Mouse (Mus musculus): ENCODE data around the gene Pald1. TPM values are rescaled to one million over a fixed set of nuclear protein-coding genes. Genes with fewer than 3 reads are reported as not detected.

Pald1 gene
- 22.8 and 23.8 TPM in 2 replicates for polyA plus RNA-seq (2015; fragmentation: Nextera tagmentation; extraction: Ambion mirVana)

GRCm38 (mm10) chr10:61383021-61383714, at the start of gene Pald1:
Gene Pald1 (minus strand): TSS chr10:61383530.
- H3K4me1 ChIP-seq: peaks cover 47% of the 10 kb centered on the region
- no peaks in the 10 kb centered on the region for H3K27me3 ChIP-seq
- peak; percentile 80 for ATAC-seq (ENCODE audit: insufficient number of reproducible peaks, low FRiP score, low TSS enrichment, low read depth)
- peak within 1 kb of the TSS; percentile 65 for H3K9ac ChIP-seq
- H3K4me3 ChIP-seq: peak within 1 kb of the TSS; percentile 71
- H3K9me3 ChIP-seq: no peaks in the 10 kb centered on the region
- WGBS: under 1% methylated on average over 54 of the region's 60 CpGs
- H3K27ac ChIP-seq: peak within 1 kb of the TSS; percentile 64
- H3K36me3 ChIP-seq: no peaks in the 10 kb centered on the region
- H3K4me2 ChIP-seq: peak within 1 kb of the TSS; percentile 89

GRCm38 (mm10) chr10:61431375-61431774, 48.0 kb upstream of the Pald1 start:
- no peak overlapping the region for H3K9ac ChIP-seq
- no peaks in the 10 kb centered on the region for H3K4me1 ChIP-seq
- no peak overlapping the region for H3K27ac ChIP-seq
- no peak for ATAC-seq (ENCODE audit: insufficient number of reproducible peaks, low FRiP score, low TSS enrichment, low read depth)
- H3K9me3 ChIP-seq: no peaks in the 10 kb centered on the region
- H3K4me3 ChIP-seq: no peak overlapping the region
- 86% methylated on average over 9 of the region's 9 CpGs for WGBS
- peaks cover 64% of the 10 kb centered on the region for H3K36me3 ChIP-seq
- H3K27me3 ChIP-seq: no peaks in the 10 kb centered on the region
- H3K4me2 ChIP-seq: no peak overlapping the region

- no peak overlapping the region for H3K4me3 ChIP-seq
- peaks cover 10% of the 10 kb centered on the region; the same call in 1 of the 2 replicates for H3K4me1 ChIP-seq
- no peak overlapping the region for H3K9ac ChIP-seq
- no peaks in the 10 kb centered on the region for H3K27me3 ChIP-seq
- no peak overlapping the region for H3K27ac ChIP-seq
- H3K36me3 ChIP-seq: peaks cover 48% of the 10 kb centered on the region
- 84% methylated on average over 5 of the region's 5 CpGs for WGBS
- no peak for ATAC-seq (ENCODE audit: insufficient number of reproducible peaks, low FRiP score, low TSS enrichment, low read depth)
- H3K4me2 ChIP-seq: no peak overlapping the region
- no peaks in the 10 kb centered on the region for H3K9me3 ChIP-seq
Observed at GRCm38 (mm10) chr10:61429043-61429442, 45.7 kb upstream of the Pald1 start.

GRCm38 (mm10) chr10:61428416-61428815, 45.1 kb upstream of the Pald1 start:
- peaks cover 42% of the 10 kb centered on the region for H3K36me3 ChIP-seq
- H3K27me3 ChIP-seq: no peaks in the 10 kb centered on the region
- WGBS: 66% methylated on average over 4 of the region's 4 CpGs
- peaks cover 12% of the 10 kb centered on the region; the same call in 1 of the 2 replicates for H3K4me1 ChIP-seq
- ATAC-seq (ENCODE audit: insufficient number of reproducible peaks, low FRiP score, low TSS enrichment, low read depth): no peak
- no peak overlapping the region for H3K9ac ChIP-seq
- no peaks in the 10 kb centered on the region for H3K9me3 ChIP-seq
- no peak overlapping the region for H3K4me2 ChIP-seq
- no peak overlapping the region for H3K4me3 ChIP-seq
- no peak overlapping the region for H3K27ac ChIP-seq

- H3K27me3 ChIP-seq: no peaks in the 10 kb centered on the region
- H3K4me3 ChIP-seq: no peak overlapping the region
- WGBS: 80% methylated on average over 6 of the region's 6 CpGs
- H3K36me3 ChIP-seq: peaks cover 37% of the 10 kb centered on the region
- H3K9me3 ChIP-seq: no peaks in the 10 kb centered on the region
- no peak for ATAC-seq (ENCODE audit: insufficient number of reproducible peaks, low FRiP score, low TSS enrichment, low read depth)
- no peak overlapping the region for H3K9ac ChIP-seq
- no peak overlapping the region for H3K27ac ChIP-seq
- H3K4me1 ChIP-seq: peaks cover 12% of the 10 kb centered on the region; the same call in 1 of the 2 replicates
- no peak overlapping the region for H3K4me2 ChIP-seq
Observed at GRCm38 (mm10) chr10:61427951-61428350, 44.6 kb upstream of the Pald1 start.

- Histone ChIP-seq H3K9me3 (no peaks in the 10 kb centered on the region), H3K36me3 (peaks cover 28% of the 10 kb centered on the region), H3K4me1 (peaks cover 12% of the 10 kb centered on the region; the same call in 1 of the 2 replicates), H3K27me3 (no peaks in the 10 kb centered on the region), H3K4me3 (no peak overlapping the region), H3K27ac (no peak overlapping the region; the same call in 1 of the 2 replicates), H3K4me2 (no peak overlapping the region), H3K9ac (no peak overlapping the region)
- WGBS: 61% methylated on average over 2 of the region's 2 CpGs
- no peak for ATAC-seq (ENCODE audit: insufficient number of reproducible peaks, low FRiP score, low TSS enrichment, low read depth)
Observed at GRCm38 (mm10) chr10:61426251-61426757, 43.0 kb upstream of the Pald1 start.

GRCm38 (mm10) chr10:61425047-61425446, 41.7 kb upstream of the Pald1 start:
- H3K4me1 ChIP-seq: peaks cover 12% of the 10 kb centered on the region; the same call in 1 of the 2 replicates
- no peak overlapping the region for H3K4me2 ChIP-seq
- WGBS: 65% methylated on average over 2 of the region's 2 CpGs
- no peak for ATAC-seq (ENCODE audit: insufficient number of reproducible peaks, low FRiP score, low TSS enrichment, low read depth)
- H3K36me3 ChIP-seq: peaks cover 16% of the 10 kb centered on the region
- H3K4me3 ChIP-seq: no peak overlapping the region
- H3K27ac ChIP-seq: no peak overlapping the region
- peaks cover 7% of the 10 kb centered on the region for H3K27me3 ChIP-seq
- H3K9ac ChIP-seq: no peak overlapping the region
- no peaks in the 10 kb centered on the region for H3K9me3 ChIP-seq

GRCm38 (mm10) chr10:61424500-61424899, 41.2 kb upstream of the Pald1 start:
- WGBS: 30% methylated on average over 7 of the region's 7 CpGs
- no peak overlapping the region for H3K4me3 ChIP-seq
- peaks cover 12% of the 10 kb centered on the region for H3K27me3 ChIP-seq
- no peak overlapping the region for H3K4me2 ChIP-seq
- no peak overlapping the region for H3K9ac ChIP-seq
- peaks cover 11% of the 10 kb centered on the region; the same call in 1 of the 2 replicates for H3K36me3 ChIP-seq
- no peaks in the 10 kb centered on the region for H3K9me3 ChIP-seq
- H3K27ac ChIP-seq: no peak overlapping the region
- peaks cover 12% of the 10 kb centered on the region; the same call in 1 of the 2 replicates for H3K4me1 ChIP-seq
- ATAC-seq (ENCODE audit: insufficient number of reproducible peaks, low FRiP score, low TSS enrichment, low read depth): no peak

GRCm38 (mm10) chr10:61423289-61423688, 40.0 kb upstream of the Pald1 start:
- Histone ChIP-seq H3K4me3 (no peak overlapping the region), H3K27ac (no peak overlapping the region), H3K4me2 (no peak overlapping the region), H3K4me1 (peaks cover 21% of the 10 kb centered on the region), H3K36me3 (peaks cover under 1% of the 10 kb centered on the region; the same call in 1 of the 2 replicates), H3K9me3 (no peaks in the 10 kb centered on the region), H3K27me3 (peaks cover 24% of the 10 kb centered on the region), H3K9ac (no peak overlapping the region)
- 57% methylated on average over 10 of the region's 10 CpGs for WGBS
- no peak for ATAC-seq (ENCODE audit: insufficient number of reproducible peaks, low FRiP score, low TSS enrichment, low read depth)

- Histone ChIP-seq H3K9me3 (no peaks in the 10 kb centered on the region), H3K9ac (no peak overlapping the region), H3K4me3 (no peak overlapping the region), H3K27me3 (peaks cover 28% of the 10 kb centered on the region), H3K27ac (no peak overlapping the region), H3K4me2 (no peak overlapping the region), H3K36me3 (no peaks in the 10 kb centered on the region), H3K4me1 (peaks cover 26% of the 10 kb centered on the region)
- no peak for ATAC-seq (ENCODE audit: insufficient number of reproducible peaks, low FRiP score, low TSS enrichment, low read depth)
- WGBS: 73% methylated on average over 12 of the region's 12 CpGs
Observed at GRCm38 (mm10) chr10:61422861-61423260, 39.5 kb upstream of the Pald1 start.

GRCm38 (mm10) chr10:61420011-61420410, 36.7 kb upstream of the Pald1 start:
- H3K9me3 ChIP-seq: no peaks in the 10 kb centered on the region
- 71% methylated on average over 4 of the region's 4 CpGs for WGBS
- no peaks in the 10 kb centered on the region for H3K36me3 ChIP-seq
- no peak for ATAC-seq (ENCODE audit: insufficient number of reproducible peaks, low FRiP score, low TSS enrichment, low read depth)
- H3K27ac ChIP-seq: no peak overlapping the region
- peaks cover 28% of the 10 kb centered on the region for H3K4me1 ChIP-seq
- H3K4me2 ChIP-seq: no peak overlapping the region
- peaks cover 51% of the 10 kb centered on the region for H3K27me3 ChIP-seq
- H3K4me3 ChIP-seq: no peak overlapping the region
- H3K9ac ChIP-seq: no peak overlapping the region

GRCm38 (mm10) chr10:61419146-61419545, 35.8 kb upstream of the Pald1 start:
- Histone ChIP-seq H3K9me3 (no peaks in the 10 kb centered on the region), H3K4me1 (peaks cover 22% of the 10 kb centered on the region), H3K4me3 (no peak overlapping the region), H3K27ac (no peak overlapping the region), H3K9ac (no peak overlapping the region), H3K27me3 (peaks cover 51% of the 10 kb centered on the region), H3K36me3 (no peaks in the 10 kb centered on the region), H3K4me2 (no peak overlapping the region)
- ATAC-seq (ENCODE audit: insufficient number of reproducible peaks, low FRiP score, low TSS enrichment, low read depth): no peak
- whole genome bisulfite sequencing: 8% methylated on average over 22 of the region's 24 CpGs
